Mouse (Mus musculus) left cerebral cortex, adult 8-10 months (tissue): ENCODE data around the gene Tmem151b. TPM values are rescaled to one million over a fixed set of nuclear protein-coding genes. Genes with fewer than 3 reads are reported as not detected.

ENCODE experiments used
- DNase-seq, 2 experiments: peaks; one replicate each; pipeline ENCODE4 v3.0.0; 2022; ENCODE audit warnings: low spot score in 2 of 2
- total RNA-seq, 4 experiments: library from RNA; stranded (reverse); gene quantifications; 2 replicates each; pipeline ENCODE4 v1.2.4; 2022

Gene Tmem151b
- total RNA-seq, 4 experiments from 2014 or later, result 97.9 to 110 (median 100) TPM

- DNase-seq, result no peak
These were observed 15.1 kb upstream of the Tmem151b start for GRCm38 (mm10) chr17:45564531-45565084.

- DNase-seq, result peak; percentile 77 to 86
These were observed 14.4 kb upstream of the Tmem151b start, which contains the start of gene Slc35b2 for GRCm38 (mm10) chr17:45563655-45564530. Gene Slc35b2 (plus strand): TSS chr17:45563874.

GRCm38 (mm10) chr17:45563216-45563615 is 13.7 kb upstream of the Tmem151b start:
- no peak for DNase-seq

- no peak for DNase-seq
These were observed 10.5 kb upstream of the Tmem151b start for GRCm38 (mm10) chr17:45559732-45560525.

GRCm38 (mm10) chr17:45557998-45558862 is 8.8 kb upstream of the Tmem151b start:
- no peak for DNase-seq

- DNase-seq, result no peak
These were observed 7.9 kb upstream of the Tmem151b start for GRCm38 (mm10) chr17:45557246-45557824.

- no peak for DNase-seq
These were observed 7.2 kb upstream of the Tmem151b start for GRCm38 (mm10) chr17:45556514-45557245.

GRCm38 (mm10) chr17:45556107-45556489 is 6.6 kb upstream of the Tmem151b start:
- no peak for DNase-seq

GRCm38 (mm10) chr17:45555452-45556106 is 6.1 kb upstream of the Tmem151b start, which contains the start of gene Nfkbie:
Gene Nfkbie (plus strand): TSS chr17:45555703.
- DNase-seq, result peak in 1 of 2 experiments; percentile 87

GRCm38 (mm10) chr17:45554420-45554819 is 4.9 kb upstream of the Tmem151b start:
- DNase-seq, result no peak

- no peak for DNase-seq
These were observed 3.6 kb upstream of the Tmem151b start for GRCm38 (mm10) chr17:45553065-45553464.

- DNase-seq, result peak in 1 of 2 experiments; percentile 56
These were observed 2.5 kb upstream of the Tmem151b start for GRCm38 (mm10) chr17:45551816-45552451.

GRCm38 (mm10) chr17:45551249-45551796 is 1.8 kb upstream of the Tmem151b start:
- no peak for DNase-seq

- no peak for DNase-seq
These were observed 776 bp upstream of the Tmem151b start for GRCm38 (mm10) chr17:45550253-45550652.

- DNase-seq, result peak in 1 of 2 experiments; percentile 68
These were observed 650 bp downstream of the Tmem151b start for GRCm38 (mm10) chr17:45548541-45549512.

- DNase-seq, result no peak
These were observed 1.9 kb downstream of the Tmem151b start for GRCm38 (mm10) chr17:45547461-45548190.
